Mouse (Mus musculus) right cerebral cortex, postnatal 10 days (tissue): ENCODE measurements at regions not wholly inside any gene's neighbourhood (a gene's known extent, or its start where the extent isn't known, plus 50 kb on each side); places are given as distances from the start of the nearest gene placed in this dataset.

Experiments
- DNase-seq, 2 experiments: peaks; one replicate each; pipeline ENCODE4 v3.0.0; 2021; ENCODE audit warnings: low spot score in 2 of 2

DNA sequence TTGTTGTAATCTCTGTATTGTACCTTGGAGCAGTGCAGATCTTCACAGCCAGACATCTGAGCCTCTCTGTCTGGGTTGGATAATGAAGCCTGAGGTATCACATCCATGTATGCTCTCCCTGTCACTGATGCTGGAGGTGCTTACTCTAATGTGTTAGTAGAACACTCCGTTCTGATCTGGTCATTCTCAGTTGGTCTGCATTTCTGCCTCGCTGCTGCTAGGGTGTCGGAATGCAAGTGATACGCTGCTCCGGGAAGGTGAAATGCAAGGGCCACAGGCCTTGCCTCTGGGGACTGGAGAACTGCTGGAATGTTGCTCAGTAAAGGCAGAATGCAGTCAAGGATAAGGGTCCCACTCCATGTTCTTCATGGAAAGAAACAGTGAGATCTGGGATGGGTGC is 67.1 kb upstream of the Gm6993 start:
- DNase-seq = no peak

DNA sequence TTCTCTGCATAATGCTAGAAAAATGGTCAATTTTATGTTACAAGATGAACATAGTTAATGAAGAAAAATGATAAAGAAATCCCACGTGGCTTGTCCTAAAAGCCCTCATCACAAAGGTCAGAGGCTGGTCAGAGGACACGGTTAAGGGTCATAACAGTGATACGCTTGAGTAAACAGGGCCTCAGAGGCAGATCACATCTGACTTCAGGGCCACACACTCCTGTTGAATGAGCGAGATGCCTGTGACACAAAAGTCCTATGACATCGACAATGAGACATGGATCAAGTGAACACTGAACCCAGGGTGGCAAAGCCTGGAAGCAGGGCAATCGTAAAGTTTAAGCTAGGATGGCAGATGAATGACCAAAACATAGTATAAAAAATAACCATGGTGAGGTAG is 61.0 kb upstream of the Gm6993 start:
- DNase-seq = no peak

DNA sequence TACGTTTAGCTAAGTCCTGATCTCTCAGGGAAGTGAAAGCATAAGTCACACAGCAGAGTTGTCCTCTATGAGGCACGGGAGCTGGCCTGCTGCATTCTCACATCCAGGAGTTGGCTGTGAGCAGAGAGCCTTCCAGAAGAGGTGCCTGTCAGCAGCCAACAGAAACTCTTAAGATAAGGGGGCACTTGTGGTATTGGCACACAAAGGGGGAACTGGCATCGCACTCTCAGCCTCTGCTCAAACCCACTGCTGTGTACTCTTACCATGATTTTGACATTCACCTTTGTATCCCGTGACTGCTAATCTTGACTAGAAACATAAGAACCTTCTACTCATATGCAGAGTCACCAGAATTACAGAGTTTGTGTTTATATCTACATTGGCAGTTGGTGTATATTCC is 56.9 kb upstream of the Gm6993 start:
- DNase-seq = no peak

DNA sequence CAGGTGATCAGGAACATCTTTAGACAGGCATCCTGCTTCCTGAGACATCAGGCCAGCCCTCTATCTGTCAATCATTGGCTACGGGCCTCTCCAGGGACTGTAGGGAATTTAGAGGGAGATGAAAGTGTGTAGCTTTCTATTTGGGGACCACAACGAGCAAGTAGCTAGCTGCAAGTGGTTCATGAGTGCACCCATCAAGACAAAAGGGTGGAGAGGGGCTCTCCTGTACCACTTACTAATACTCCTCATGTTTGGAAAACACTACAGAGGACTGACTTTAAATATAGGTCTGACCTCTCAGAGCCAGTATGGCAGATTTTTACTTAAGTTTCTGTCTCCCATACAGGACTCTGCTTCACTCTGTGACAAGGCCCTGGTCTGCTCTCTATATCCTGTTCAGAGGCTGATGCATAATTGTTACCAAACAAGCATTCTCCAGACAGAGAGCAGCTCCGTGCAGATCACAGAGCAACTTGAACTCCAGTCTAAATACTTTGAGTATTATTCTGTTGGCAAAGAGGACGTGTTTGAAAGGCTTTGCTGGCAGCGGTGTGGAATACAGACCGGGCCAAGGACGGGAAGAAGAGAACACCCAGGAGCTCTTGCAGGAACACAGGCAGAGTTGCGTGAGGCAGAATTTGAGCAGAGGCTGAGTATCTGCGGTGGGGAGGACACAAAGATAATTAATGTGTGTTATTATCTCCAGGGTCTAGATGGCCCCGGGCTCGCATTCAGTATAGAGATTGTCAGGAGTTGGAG is 56.2 kb upstream of the Gm6993 start:
- DNase-seq = peak in 1 of 2 experiments; percentile 33

DNA sequence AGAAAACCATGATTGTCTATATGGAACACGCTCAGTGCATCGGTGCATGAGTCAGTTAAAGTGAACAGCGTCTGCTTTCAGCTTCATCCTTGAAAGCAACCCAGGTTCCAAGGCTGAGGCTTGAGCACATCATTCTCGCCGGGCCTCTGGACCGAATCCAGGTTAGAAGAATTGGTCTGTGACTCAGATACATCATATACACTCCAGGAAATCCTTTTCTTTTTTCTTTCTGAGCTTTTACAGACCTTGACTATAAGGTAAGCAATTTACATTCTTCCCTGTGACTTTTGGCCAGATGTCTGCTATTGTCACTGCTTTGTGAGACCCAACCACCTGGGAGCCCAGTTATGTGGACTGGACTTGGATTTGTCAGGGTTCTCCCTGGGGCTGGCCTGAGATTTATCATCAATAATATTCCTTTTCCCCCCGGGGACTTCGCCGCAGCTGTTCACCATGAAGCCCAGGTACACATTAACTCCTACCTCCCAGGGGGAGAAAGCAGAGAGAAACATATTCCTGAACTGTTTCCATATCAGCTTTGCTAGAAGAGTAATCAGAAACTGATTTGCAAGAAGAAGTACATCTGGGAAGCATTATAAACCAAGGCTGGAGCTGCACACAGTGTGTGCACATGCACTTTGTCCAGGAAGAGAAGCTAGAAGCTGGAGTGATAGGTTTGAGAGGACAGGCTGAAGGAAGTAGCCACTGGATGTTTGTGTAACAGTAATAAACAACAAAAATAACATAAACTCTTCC is 55.2 kb upstream of the Gm6993 start:
- DNase-seq = no peak

DNA sequence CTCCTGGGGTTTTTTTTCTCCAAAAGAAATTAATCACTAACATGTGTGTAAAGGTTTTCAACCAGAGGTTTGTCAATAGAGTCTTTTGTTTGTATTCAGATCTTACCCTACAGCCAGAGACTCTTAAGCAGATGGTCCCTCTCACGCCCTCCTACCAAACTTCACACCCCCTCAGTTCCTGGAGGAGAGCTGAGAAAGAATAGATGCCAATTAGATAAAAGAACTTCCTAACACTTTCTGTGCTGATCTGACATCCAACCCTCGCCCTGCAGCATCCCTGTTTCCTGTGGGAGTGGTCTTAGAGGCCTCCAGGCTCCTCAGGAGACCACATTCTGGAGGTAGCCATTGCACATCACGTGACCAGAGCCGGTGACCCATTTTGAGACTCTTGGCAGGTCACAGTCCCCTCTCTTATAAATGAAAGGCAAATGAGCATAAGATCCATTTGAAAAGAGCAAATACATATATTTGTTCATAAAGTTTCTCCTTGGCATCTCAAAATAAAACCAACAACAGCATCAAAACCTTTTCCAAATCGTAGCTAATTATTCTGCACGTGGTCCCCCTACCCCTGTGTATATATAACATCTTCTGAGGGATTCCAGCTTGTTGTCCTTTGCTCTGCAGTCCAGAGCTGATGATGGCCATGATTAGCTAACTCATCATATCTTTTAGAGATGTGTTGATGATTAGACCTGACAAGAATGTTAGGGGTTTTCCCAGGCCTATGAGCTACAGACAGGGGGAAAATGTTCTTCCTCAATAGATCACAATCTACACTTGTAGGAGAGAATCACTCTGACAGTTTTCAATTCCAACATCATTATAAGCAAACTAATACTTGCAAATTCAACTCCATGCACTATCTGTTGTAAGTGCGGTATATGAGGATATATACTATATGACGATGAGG is 54.4 kb upstream of the Gm6993 start:
- DNase-seq = no peak

DNA sequence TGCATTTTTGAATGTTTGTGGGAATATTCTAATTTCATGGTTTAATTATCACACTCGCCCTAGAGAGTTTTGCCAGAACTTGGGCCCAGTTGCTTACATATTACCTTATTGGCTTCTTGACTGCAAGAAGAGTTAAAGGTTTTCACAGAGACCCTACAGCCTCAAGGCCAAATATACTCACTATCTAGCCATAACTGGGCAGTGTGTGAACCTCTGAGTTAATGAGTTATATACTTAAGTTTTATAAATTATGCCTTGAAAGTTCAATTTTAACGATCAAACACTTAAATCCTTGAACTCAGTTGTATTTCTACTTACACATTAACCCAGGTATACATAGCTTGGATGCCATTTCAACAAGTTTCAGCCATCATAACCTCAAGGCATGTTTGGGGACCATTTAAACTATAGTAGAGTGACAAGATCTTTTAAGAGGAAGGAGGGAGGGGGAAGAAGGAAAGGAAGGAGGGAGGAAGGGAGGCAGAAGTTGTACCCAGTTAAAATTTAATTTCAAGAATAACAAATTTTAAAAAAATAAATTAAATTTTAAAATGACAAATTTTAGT is 52.5 kb upstream of the Gm6993 start:
- DNase-seq = no peak

DNA sequence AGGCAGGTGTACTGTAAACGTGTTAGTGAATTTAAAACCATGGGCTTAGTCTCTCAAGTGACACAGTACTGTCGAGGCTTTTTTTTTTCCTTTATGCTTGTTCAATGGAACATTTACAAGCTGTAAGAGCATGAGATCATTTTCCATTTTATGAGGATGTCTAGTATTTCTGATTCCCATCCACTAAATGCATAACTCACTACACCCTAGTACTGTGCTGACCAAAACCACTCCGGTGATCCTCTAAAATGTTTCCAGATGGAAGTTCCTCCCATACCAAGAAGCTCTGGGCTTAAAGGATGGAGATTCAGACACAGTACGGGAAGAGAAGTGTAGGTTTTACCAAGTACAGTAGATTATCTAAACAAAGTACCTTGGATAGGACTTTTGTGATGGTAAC is 50.3 kb upstream of the Gm6993 start:
- DNase-seq = no peak
